Mouse (Mus musculus) lung, postnatal 0 days (tissue): Measurements from ENCODE around the gene Klf12. TPM values are rescaled to one million over a fixed set of nuclear protein-coding genes. Genes with fewer than 3 reads are reported as not detected.

Experiments used
- ATAC-seq: fragments of 200-750 bp; cut with Nextera tagmentation; 2 replicates; pipeline ENCODE4 v1.8.0; 2017; ENCODE audit warnings: moderate library complexity
- DNase-seq: peaks from one replicate; pipeline ENCODE4 v3.0.0-alpha.2; 2016; ENCODE audit warnings: low spot score
- H3K27ac ChIP-seq: fragments of 300-500 bp; sonication (generic); 2 replicates; pipeline ENCODE4 v1.5.1; 2014; ENCODE audit warnings: antibody characterized with exemption, mild to moderate bottlenecking, low read length, mixed read lengths
- H3K27me3 ChIP-seq: fragments of 300-500 bp; sonication (generic); replicated peaks from 2 replicates; pipeline ENCODE4 v1.6.1; 2014; ENCODE audit warnings: low read length, mixed read lengths; ENCODE audit not compliant: insufficient read depth
- H3K36me3 ChIP-seq: fragments of 300-500 bp; sonication (generic); 2 replicates; pipeline ENCODE4 v1.6.1; 2014; ENCODE audit warnings: low read length, mixed read lengths; ENCODE audit not compliant: insufficient read depth
- H3K4me1 ChIP-seq: fragments of 300-500 bp; sonication (generic); 2 replicates; pipeline ENCODE4 v1.6.1; 2014; ENCODE audit warnings: antibody characterized with exemption, low read depth, low read length, mixed read lengths; ENCODE audit not compliant: insufficient read depth
- H3K4me2 ChIP-seq: fragments of 300-500 bp; sonication (generic); replicated peaks from 2 replicates; pipeline ENCODE4 v1.6.1; 2014; ENCODE audit warnings: low read depth, mild to moderate bottlenecking, low read length, moderate library complexity, mixed read lengths
- H3K4me3 ChIP-seq: fragments of 300-500 bp; sonication (generic); 2 replicates; pipeline ENCODE4 v1.5.1; 2014; ENCODE audit warnings: low read depth, low read length
- H3K9ac ChIP-seq: fragments of 300-500 bp; sonication (generic); replicated peaks from 2 replicates; pipeline ENCODE4 v1.6.1; 2014; ENCODE audit warnings: low read depth, mild to moderate bottlenecking
- H3K9me3 ChIP-seq: fragments of 300-500 bp; sonication (generic); 2 replicates; pipeline ENCODE4 v1.6.1; 2016; ENCODE audit warnings: low read length, mixed read lengths
- CTCF ChIP-seq: IDR thresholded peaks from 2 replicates; pipeline ENCODE4 v1.5.1; 2016; ENCODE audit warnings: antibody characterized with exemption, mild to moderate bottlenecking
- EP300 ChIP-seq: IDR thresholded peaks from 2 replicates; pipeline ENCODE4 v1.6.1; 2016; ENCODE audit warnings: antibody characterized with exemption, mild to moderate bottlenecking, control low read depth
- WGBS: fragments of 180-500 bp; shearing (Covaris S2); extraction: QIAGEN DNeasy Blood & Tissue Kit; methylation state at CpG from one replicate; pipeline ENCODE4 v1.1.7; 2014; 5-methylcytosine and 5-hydroxymethylcytosine counted together
- polyA plus RNA-seq: library from polyadenylated mRNA; unstranded; fragments of >200 nt; fragmentation: Nextera tagmentation; extraction: Ambion mirVana; gene quantifications from 2 replicates; pipeline ENCODE4 v1.2.1, GENCODE M21; 2015

Klf12 gene
- polyA plus RNA-seq, 1 experiment from 2014 or later: 5.2 TPM

DNA sequence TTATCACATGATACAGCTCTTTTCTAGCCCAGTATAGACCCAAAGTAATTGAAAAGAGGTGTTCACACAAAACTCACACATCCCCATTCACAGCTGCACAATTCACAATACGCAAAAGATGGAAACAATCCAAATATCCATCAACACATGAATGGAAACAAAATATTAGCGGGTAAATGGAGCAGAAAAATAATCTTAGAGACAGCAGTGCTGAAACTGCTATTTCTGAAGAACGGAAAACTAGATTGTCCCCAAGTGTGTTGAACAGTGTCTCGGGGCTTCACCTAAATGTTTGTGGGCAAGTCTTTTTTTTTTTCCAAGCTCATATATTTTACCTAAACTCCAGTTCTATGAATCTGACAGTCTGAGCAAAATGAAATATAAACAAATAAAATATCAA, 44.6 kb downstream of the Klf12 start:
- Histone ChIP-seq H3K4me1 (no peaks in the 10 kb centered on the region), H3K4me3 (no peak overlapping the region), H3K36me3 (no peaks in the 10 kb centered on the region), H3K4me2 (no peak overlapping the region), H3K27me3 (no peaks in the 10 kb centered on the region), H3K9ac (no peak overlapping the region), H3K9me3 (no peaks in the 10 kb centered on the region), H3K27ac (no peak overlapping the region)
- 70% methylated on average over 4 of the region's 4 CpGs for WGBS
- DNase-seq (no peak), ATAC-seq (no peak)
- TF ChIP-seq CTCF: no peak
- no peak for TF ChIP-seq EP300

DNA sequence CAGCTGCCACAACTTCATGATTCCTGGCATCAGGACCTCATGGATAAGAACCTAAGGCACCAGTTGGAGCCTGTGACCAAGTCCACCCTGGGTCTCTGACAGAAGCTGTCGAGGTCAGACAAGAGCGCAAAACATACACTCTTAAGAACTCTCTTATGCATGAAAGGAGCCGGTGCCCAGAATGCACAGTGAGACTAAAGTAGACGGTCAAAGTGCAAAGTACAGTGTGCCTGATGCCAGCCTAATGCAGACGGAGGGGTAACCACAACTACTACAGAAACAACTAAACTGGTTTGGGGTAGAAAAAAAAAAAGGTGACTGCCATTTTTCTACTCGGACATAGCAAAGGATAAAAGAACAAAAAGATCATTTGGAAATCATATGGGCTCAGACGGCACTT, 47.7 kb downstream of the Klf12 start:
- Histone ChIP-seq H3K9me3 (no peaks in the 10 kb centered on the region), H3K9ac (no peak overlapping the region), H3K4me3 (no peak overlapping the region), H3K4me1 (peaks cover 3% of the 10 kb centered on the region; the same call in 1 of the 2 replicates), H3K27me3 (no peaks in the 10 kb centered on the region), H3K27ac (no peak overlapping the region), H3K36me3 (no peaks in the 10 kb centered on the region), H3K4me2 (no peak overlapping the region)
- WGBS: 64% methylated on average over 7 of the region's 7 CpGs
- DNase-seq (no peak), ATAC-seq (no peak)
- no peak for TF ChIP-seq CTCF
- TF ChIP-seq EP300: no peak

DNA sequence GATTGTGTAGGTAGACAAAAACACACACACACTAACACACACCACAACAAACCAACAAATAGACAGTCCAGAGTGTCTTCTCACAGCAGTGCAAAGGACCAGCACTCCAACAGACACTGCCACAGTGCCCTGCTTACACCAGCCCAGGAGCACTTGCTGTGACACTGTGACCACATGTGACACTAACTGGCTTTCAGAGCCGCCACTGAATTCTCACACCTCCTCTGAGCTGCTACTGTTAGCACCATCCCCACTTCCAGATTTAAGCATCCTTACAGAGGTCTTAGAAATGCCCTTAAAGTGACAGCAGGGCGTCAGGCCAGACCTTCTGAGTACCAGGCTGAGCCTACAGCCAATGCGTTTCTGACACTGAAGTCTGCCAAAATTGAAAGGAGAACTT, 48.7 kb downstream of the Klf12 start:
- Histone ChIP-seq H3K9me3 (no peaks in the 10 kb centered on the region), H3K4me2 (no peak overlapping the region), H3K27me3 (no peaks in the 10 kb centered on the region), H3K4me1 (peaks cover 3% of the 10 kb centered on the region; the same call in 1 of the 2 replicates), H3K4me3 (no peak overlapping the region), H3K9ac (no peak overlapping the region), H3K36me3 (no peaks in the 10 kb centered on the region), H3K27ac (no peak overlapping the region)
- TF ChIP-seq CTCF: no peak
- no peak for TF ChIP-seq EP300
- 37% methylated on average over 3 of the region's 3 CpGs for WGBS
- no peak for ATAC-seq
- DNase-seq: no peak

DNA sequence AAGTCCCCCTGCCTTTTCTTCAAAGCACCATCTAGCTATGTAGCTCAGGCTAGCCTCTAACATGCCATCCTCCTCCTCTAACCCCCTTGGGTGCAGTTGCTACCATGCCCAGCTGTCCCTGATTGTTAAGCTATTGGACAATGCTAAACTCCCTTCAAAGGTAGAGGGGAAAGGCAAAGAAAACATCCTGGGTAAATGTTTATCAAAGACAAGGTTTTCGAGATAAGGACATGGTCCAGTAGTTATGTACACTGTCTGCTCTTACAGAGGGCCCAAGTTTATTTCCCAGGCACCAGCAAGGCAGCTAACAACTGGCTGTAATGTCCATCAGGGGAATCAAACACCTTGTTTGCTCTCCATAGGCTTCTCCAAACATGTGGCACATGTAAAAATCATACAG, 53.1 kb downstream of the Klf12 start:
- H3K9me3 ChIP-seq: no peaks in the 10 kb centered on the region
- DNase-seq (no peak), ATAC-seq (no peak)
- no peaks in the 10 kb centered on the region for H3K36me3 ChIP-seq
- TF ChIP-seq EP300 (0 out of 2 replicates have a peak, but pooled peaks have one; percentile 12), CTCF (no peak)
- H3K27ac ChIP-seq: no peak overlapping the region
- no peak overlapping the region for H3K4me3 ChIP-seq
- no peak overlapping the region for H3K4me2 ChIP-seq
- WGBS: 37% methylated on average over 1 of the region's 1 CpGs
- H3K27me3 ChIP-seq: no peaks in the 10 kb centered on the region
- H3K4me1 ChIP-seq: peaks cover 3% of the 10 kb centered on the region; the same call in 1 of the 2 replicates
- H3K9ac ChIP-seq: no peak overlapping the region

DNA sequence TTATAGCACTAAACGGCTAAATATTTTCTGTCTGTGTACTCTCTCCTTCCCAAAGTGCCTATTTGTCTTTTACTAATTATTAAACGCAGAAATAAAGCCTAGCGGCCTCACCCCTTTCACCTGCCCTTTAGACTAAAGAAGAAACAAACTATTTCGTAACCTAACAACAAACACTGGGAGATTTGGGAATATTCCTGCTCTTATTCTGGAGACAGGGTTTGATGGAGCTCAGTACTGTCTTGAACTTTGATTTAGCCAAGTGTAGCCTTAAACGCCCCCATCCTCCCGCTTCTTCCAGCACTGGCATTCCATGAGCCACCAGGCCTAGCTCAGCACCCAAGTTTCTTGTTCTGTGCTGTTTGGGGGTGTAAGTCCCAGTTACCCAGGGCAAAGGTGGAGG, 56.4 kb downstream of the Klf12 start:
- Histone ChIP-seq H3K27ac (no peak overlapping the region), H3K36me3 (no peaks in the 10 kb centered on the region), H3K9ac (no peak overlapping the region), H3K4me3 (no peak overlapping the region), H3K27me3 (no peaks in the 10 kb centered on the region), H3K4me2 (no peak overlapping the region), H3K9me3 (no peaks in the 10 kb centered on the region), H3K4me1 (peaks cover 3% of the 10 kb centered on the region; the same call in 1 of the 2 replicates)
- ATAC-seq (no peak), DNase-seq (no peak)
- TF ChIP-seq EP300 (no peak), CTCF (no peak)
- WGBS: 87% methylated on average over 6 of the region's 6 CpGs

DNA sequence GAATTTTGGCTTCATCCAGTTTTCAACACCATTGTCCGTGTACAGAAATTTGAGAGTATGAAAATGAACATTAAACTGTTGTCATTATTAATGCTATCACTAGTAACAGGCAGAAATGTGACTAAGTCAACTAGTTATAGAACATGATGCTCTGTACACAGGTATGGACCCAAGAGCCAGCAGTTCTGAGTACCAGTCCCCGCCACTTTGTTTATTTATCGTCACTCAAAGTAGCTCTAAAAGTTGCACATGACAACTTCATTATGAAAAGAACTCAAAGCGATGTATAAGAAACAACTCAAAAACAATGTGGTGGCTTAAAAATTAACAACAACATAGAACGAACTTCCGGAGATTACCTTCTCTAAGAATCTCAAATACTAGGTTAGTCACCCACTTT, 56.8 kb downstream of the Klf12 start:
- no peaks in the 10 kb centered on the region for H3K36me3 ChIP-seq
- no peaks in the 10 kb centered on the region for H3K27me3 ChIP-seq
- ATAC-seq: no peak
- H3K9ac ChIP-seq: no peak overlapping the region
- H3K9me3 ChIP-seq: no peaks in the 10 kb centered on the region
- peaks cover 3% of the 10 kb centered on the region; the same call in 1 of the 2 replicates for H3K4me1 ChIP-seq
- TF ChIP-seq CTCF: no peak
- no peak for TF ChIP-seq EP300
- no peak for DNase-seq
- H3K4me3 ChIP-seq: no peak overlapping the region
- WGBS: 82% methylated on average over 6 of the region's 6 CpGs
- H3K4me2 ChIP-seq: no peak overlapping the region
- H3K27ac ChIP-seq: no peak overlapping the region

DNA sequence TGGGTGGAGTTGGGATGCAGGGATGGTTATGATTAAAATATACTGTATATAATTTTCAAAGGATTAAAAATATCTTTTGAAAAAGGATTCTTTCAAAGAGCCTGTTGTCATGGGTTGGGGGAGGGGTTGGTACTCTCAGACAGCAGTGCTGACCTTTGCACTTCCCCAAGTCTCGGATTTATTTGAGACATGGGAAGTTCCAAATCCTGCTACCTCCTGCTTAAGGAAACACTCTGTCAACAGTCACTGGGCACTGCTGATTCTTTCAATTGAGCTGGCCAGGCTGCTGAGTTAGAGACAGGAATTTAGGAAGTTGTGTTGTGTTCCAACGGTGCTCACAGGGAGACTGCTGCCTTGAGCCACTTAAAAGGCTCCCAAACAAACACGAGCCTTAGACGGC, 60.3 kb downstream of the Klf12 start:
- Histone ChIP-seq H3K27me3 (no peaks in the 10 kb centered on the region), H3K36me3 (no peaks in the 10 kb centered on the region), H3K27ac (no peak overlapping the region), H3K4me1 (no peaks in the 10 kb centered on the region), H3K9me3 (no peaks in the 10 kb centered on the region), H3K4me3 (no peak overlapping the region), H3K9ac (no peak overlapping the region), H3K4me2 (no peak overlapping the region)
- TF ChIP-seq EP300: no peak
- TF ChIP-seq CTCF: no peak
- ATAC-seq: no peak
- 14% methylated on average over 4 of the region's 4 CpGs for WGBS
- peak; percentile 8 for DNase-seq
